Mouse (Mus musculus) lung, postnatal 0 days (tissue): ENCODE measurements around the gene Sbk1.

ENCODE experiments used
- CTCF ChIP-seq: IDR thresholded peaks from 2 replicates; pipeline ENCODE4 v1.5.1; 2016; ENCODE audit warnings: antibody characterized with exemption, mild to moderate bottlenecking
- EP300 ChIP-seq: IDR thresholded peaks from 2 replicates; pipeline ENCODE4 v1.6.1; 2016; ENCODE audit warnings: antibody characterized with exemption, mild to moderate bottlenecking, control low read depth

GRCm38 (mm10) chr7:126279774-126280482, 7.5 kb downstream of the Sbk1 start:
- no peak for TF ChIP-seq CTCF
- TF ChIP-seq EP300 = no peak
